Mouse (Mus musculus): ENCODE data around the gene Gm14214.

The Gm14214 gene

DNA sequence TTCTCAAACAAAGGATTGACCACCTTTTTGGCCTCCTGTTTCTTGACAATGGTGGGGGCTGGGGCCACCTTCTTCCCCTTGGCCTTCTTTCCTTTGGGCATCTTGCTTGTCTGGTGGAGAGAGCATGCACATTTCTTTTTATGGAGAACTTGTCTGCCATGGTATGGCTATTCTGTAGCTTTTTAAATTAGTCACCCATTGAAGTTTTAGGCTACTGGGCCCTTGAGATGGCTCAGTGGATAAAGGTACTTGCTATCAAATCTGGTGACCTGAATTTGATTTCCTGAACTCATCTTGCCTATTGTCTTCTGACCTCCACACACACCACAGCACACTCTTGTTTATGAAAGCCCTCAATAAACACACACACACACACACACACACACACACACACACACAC, at the start of gene Gm14214:
Gm14214 (minus strand) TSS at position 101 of the 400 bp plus-strand sequence.
- no peak for DNase-seq (ENCODE audit: low read depth, low spot score)

DNA sequence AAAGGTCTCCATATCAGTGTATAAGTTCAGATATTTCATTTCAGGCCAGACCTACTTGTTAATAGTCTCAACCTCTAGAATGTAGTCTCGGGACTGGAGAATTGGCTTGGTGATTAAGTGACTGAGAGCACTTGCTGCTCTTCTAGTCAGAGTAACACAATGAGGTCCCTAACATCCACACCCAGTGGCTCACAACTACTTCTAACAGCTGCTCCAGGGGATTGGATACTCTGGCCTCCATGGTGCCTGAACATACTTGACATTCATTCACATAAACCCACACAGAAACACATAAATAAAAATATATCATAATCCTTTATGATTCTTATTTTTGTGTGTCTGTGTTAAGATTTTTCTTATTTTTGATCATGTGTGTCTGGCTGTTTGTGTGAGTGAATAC, 48.8 kb upstream of the Gm14214 start:
- no peak for DNase-seq (ENCODE audit: low read depth, low spot score)

DNA sequence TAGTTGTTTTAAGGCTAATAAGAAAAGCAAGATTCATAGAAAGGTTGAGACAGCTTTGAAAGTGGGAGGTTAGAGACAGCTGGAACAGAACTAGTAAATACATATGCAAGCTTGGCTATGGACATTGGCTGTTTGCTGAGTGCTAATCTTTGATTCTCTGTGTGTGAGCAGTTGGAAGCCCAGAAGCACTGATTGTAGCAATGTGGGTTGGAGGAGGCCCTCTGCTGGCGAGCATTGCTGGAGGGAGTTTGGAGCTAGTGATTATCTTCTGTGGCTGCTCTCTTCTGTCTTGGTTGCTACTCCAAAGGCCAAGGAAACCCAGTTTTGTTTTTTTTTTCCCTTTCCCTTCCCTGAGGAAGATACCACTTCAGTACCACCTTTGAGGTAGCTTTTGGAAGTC, 48.0 kb upstream of the Gm14214 start:
- peak; percentile 35 for DNase-seq (ENCODE audit: low read depth, low spot score)

DNA sequence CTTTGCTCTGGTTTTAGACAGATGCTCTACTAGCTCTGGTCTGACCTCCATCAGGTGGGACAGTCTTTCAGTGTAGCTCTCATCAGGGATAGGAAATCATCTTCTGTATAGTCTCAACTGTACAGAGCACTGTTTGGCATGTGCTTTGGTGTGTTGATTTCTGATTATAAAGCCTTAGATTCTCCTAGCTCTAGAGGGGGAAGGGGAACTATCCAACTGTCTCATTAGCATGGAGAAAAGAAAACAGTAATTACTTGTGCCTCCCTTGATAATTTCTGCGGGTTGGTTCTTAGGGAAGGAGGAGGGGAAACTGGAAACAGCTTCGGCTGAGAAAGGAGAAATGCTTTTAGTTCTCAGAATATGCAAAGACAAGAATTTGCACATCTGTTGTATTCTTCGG, 47.3 kb upstream of the Gm14214 start:
- no peak for DNase-seq (ENCODE audit: low read depth, low spot score)

DNA sequence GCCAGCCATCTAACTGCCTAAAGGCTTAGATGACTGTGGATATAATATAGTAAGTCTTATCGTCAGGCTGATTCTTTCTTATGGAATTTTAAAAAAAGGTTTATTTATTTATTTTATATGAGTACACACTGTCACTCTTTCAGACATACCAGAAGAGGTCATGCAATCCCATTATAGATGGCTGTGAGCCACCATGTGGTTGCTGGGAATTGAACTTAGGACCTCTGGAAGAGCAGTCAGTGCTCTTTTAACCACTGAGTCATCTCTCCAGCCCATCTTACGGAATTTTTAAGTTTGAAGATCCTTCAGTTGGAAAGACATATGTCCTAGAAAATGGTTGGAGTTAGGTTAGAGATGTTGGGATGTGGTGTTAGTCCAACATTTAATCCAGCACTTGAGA, 43.6 kb upstream of the Gm14214 start:
- no peak for DNase-seq (ENCODE audit: low read depth, low spot score)

DNA sequence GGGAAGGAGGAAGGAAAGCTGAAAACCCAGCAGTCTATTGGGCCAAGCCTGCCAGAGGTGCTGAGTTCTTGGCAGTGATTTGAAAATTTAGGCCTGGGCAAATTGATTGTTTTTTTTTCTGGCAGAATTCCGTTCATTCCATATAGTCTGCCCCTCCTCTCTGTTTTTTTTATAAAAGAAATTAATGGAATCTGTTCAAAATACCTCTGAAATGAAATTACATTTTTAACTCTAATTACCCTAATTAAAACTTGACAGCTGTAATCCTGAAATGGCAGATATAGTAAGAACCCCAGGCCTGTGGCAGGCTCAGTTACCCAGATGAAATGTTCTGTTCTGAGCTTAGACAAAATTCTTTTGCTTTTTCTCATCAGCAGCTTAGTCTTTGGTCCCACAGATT, 41.0 kb upstream of the Gm14214 start:
- DNase-seq (ENCODE audit: low read depth, low spot score) = no peak

DNA sequence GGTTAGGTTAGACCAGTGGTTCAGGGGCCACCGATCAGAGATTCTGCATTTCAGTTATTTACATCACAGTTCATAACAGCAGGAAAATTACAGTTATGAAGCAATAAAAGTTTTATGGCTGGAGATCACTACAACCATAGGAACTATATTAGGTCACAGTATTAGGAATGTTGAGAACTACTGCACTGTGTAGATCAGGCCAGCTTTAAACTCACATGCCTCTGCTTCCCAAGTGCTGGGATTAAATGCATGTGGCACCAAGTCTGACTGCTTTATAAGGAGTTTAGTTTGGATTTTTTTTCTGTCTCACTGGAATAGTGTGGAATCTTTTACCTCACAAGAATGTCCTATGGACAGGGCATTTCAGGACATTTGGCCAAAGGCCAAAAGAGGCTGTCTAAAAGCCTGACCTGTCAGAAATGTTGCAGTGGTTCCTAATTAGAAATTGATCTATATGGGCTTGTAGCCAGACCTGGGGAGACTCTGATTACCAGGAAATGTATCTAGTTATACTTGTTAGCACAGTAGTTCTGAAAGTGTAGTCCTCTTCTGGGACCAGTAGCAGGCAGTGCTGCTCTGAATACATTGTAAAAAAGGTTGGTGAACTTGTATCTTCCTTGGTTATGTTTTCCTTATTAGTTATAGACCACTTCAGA, 39.4 kb upstream of the Gm14214 start:
- DNase-seq (ENCODE audit: low read depth, low spot score) = no peak

DNA sequence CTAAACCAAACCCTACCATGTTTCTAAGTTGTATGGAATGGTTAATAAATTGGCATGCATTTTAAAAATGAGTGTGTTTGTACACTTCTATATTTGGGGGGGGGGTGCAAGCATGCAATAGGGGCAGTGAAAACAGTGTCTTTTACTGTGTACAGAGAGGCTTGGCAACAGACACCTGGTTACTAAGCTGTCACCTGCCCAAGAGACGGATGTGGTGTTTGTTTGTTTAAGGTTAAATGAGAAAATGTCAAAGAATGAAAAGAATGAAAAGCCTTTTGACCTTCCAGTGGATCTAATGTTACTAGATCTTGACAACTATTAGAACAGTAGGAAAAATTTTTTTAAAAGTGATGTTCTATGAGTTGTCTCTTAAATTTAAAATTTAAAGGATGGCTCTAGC, 37.9 kb upstream of the Gm14214 start:
- DNase-seq (ENCODE audit: low read depth, low spot score) = no peak

DNA sequence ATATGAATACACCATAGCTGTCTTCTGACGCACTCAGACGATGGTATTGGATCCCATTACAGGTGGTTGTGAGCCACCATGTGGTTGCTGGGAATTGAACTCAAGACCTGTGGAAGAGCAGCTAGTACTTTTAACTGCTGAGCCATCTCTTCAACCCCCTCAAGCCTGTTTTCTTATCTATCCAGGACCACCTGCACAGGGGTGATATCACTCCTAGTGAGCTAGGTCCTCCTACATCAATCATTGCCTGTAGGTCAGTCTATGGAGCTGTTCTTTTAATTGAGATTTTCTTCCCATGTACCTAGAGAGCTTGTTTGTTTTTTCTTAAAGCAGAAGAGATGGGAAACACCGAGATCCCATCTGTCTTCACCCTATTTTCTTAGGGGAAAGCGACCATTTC, 34.0 kb upstream of the Gm14214 start:
- DNase-seq (ENCODE audit: low read depth, low spot score) = no peak

DNA sequence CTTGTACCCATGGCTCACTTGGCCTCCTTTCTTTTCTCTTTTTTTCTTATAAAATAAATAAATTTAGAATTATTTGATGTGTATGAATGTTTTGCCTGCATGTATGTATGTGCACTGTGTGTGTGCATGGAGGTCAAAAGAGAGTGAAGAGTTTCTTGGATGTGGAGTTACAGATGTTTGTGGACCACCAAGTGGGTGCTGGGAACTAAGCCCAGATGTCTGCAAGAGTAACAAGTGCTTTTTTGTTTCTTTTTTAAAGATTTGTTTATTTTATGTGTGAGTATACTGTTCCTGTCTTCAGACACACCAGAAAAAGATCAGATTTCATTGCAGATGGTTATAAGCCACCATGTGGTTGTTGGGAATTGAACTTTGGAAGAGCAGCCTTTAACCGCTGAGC, 33.5 kb upstream of the Gm14214 start:
- DNase-seq (ENCODE audit: low read depth, low spot score) = no peak

DNA sequence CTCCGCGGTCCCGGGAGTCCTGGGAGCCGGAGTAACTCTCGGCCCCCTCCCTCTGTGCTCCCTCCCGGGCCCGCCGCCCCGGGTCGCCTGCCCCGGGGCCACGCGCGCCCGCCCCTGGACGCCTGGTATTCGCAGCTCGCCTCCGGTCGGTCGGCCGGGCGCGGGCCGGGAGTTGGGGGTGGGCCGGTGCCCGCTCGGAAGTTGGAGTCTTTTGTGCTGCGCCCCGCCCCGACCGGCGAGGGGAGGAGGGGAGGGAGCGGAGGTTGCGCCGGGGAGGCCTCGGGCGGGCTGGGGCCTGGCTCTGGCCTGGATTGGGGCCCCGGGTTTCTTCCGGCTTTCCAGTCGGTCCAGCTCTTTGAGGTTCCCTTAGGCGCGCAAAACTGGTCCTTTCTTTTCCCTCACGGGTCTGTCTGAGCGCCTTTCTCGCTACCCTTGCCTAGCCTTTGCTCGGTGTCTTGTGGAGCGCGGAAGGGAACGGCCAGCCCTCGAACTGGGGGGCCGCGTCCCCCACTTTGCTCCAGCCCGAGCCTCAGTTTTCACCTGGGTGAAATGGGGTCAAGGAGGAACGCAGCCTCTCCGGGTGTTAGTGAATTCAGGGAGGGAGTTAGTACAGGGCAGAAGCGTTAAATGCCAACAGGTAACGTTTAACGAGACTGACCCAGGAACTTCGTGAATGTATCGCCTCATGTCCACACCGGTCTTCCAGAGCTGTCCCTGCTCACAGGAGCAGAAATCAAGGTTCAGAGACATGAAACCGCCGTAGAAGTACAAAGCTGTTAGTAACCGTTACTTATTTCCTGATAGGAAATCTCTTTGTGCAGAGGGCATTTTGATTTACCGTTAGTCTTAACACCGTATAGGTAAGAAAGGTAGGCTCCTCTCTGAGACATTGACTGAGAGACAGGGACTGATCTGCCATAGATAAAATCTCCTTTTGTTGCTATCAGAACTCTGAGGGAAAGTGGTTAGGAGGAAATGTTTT, 22.1 kb upstream of the Gm14214 start:
- DNase-seq (ENCODE audit: low read depth, low spot score) = peak; percentile 74

DNA sequence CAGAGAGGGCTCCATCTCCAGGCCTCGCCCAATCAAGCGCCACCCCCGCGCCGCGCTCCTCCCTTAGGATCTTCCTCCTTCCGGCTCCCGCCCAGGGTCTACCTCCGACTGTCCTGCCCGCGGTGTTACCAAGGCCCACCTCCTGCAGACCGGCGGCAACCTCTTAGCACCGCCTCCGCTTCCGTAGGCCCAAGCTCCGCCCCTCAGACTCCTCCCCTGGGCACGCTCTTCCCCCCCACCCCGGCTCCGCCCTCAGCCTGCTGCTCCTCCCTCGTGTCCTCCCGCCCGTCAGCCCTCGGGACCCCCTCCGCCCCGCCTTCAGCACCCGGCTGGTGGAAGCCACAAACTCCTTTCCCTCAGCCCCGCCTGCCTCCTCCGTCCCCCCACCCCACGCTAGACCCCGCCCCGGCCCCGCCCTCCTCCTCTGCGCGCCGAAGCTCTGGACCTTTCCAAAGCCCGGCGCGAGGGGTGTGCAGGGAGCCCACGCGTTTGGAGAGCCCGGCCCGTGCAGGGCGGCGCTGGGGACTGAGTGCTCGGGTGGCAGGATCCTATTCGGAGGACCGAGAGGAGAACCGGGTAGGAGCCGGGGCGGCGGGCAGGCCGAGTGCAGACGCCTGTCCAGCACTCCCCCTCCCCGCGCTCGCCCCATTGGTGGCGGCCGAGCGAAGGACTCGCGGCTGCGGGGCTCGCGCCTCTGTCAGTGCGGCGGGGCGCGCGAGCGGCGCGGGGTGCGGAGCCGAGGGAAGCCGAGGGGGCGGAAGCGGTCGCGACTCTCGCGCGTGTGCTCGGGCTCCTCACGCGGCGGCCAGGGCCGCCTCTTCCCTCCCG, 21.0 kb upstream of the Gm14214 start, which contains the start of the genes Raly and a:
Raly (plus strand) TSS at position 441 of the 828 bp plus-strand sequence.
a (plus strand) TSS at position 747 of the 828 bp plus-strand sequence.
- peak; percentile 99 for DNase-seq (ENCODE audit: low read depth, low spot score)

DNA sequence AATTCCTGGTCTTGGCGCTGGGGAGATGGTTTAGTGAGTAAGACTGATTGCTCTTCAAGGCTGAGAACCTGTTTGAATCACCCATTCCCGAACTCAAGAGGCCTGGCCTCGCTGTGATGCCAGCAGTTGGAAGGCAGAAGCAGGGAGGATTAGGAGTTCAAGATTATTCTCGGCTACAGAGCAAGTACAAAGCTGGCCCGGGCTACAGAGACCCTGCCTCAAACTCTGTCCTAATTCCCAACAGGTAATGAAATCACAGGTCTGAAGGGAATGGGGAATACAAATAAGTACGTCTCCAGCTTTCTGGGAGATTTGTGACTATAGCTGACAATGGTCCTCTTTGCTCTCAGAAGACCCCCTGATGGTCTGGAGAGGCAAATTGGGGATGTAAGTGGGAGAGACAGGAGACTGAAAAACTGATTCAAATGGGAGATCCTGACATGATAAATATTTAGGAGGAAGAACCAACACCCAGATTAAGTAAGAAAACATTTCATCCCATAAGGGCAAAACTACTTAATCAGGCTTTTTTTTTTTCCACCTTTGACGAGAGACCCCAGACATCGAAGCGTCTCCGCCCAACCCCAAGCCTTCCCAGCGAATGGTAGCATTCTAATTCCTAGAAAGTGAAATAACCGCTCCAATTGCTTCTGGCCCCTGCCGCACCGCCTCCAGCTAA, 20.3 kb upstream of the Gm14214 start:
- no peak for DNase-seq (ENCODE audit: low read depth, low spot score)

DNA sequence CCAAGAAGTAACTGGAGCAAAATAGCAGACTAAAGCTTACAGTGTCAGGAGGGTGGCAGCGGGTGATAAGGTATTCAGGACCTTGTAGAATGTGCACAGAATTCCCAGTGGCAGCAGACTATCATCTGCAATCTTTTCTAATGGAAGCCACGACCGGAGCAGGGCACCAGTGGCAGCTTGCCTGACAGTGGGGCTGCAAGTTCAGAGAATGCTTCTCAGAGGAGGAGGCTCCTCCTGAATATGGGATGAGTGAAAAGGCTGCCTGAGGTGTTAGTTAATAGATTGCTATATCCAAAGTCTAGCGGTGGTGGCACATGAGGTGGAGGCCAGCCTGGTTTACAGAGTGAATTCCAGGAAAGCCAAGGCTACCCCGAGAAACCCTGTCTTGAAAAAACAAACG, 19.6 kb upstream of the Gm14214 start:
- no peak for DNase-seq (ENCODE audit: low read depth, low spot score)

DNA sequence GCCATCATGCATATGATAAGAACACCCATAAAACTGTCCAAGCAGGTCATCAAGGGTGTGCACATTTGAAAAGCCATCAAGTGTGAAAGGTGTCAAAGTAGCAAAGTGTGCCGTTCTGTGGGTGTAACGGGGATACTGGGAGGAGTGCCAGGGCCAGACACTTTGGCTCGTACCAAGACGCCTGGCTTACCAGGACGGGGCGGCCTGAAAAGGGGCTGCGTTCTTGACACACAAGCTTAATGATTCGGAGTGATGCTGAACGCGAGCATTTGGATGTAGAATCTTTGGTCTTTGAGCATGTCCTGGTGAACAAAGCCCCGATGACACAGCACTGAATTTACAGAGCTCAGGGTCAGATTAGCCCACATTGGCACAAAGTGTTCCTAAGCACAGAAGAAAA, 16.9 kb upstream of the Gm14214 start:
- DNase-seq (ENCODE audit: low read depth, low spot score) = no peak

DNA sequence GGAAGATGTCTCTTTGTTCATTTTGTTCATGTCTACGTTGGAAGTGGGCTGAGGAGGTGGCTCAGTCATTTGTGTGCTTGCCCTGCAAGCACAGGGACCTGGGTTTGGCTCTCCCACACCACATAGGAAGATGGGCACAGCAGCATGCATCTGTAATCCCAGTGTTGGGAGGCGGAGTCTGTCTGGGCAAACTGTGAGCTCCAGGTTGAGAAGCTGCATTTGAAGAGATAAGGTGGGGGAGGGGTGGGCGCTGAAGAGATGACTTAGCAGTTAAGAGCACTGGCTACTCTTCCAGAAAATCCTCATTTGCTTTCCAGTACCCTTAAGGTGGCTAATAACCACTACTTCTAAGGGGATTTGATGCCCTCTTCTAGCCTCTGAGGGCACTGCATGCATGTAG, 16.4 kb upstream of the Gm14214 start:
- DNase-seq (ENCODE audit: low read depth, low spot score) = no peak

DNA sequence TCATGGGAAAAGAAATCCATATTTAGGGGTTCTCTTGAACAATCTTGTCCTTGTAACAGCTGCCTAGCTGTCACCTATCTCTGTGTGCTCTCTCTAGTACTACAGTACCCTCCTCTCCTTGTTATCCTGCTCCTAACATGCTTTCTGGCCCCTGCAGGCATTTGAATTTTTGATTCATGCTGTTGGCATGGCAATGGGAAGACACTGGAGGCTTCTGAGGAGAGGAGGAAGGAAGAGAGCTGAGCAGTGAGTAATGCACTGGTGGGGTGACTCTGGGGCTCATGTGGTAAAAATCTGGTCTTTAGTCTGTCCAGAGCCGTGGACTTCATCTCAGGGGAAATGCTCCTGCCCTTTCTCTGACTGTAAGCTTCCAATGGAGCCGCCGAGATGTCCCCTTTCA, 15.5 kb upstream of the Gm14214 start:
- DNase-seq (ENCODE audit: low read depth, low spot score) = no peak

DNA sequence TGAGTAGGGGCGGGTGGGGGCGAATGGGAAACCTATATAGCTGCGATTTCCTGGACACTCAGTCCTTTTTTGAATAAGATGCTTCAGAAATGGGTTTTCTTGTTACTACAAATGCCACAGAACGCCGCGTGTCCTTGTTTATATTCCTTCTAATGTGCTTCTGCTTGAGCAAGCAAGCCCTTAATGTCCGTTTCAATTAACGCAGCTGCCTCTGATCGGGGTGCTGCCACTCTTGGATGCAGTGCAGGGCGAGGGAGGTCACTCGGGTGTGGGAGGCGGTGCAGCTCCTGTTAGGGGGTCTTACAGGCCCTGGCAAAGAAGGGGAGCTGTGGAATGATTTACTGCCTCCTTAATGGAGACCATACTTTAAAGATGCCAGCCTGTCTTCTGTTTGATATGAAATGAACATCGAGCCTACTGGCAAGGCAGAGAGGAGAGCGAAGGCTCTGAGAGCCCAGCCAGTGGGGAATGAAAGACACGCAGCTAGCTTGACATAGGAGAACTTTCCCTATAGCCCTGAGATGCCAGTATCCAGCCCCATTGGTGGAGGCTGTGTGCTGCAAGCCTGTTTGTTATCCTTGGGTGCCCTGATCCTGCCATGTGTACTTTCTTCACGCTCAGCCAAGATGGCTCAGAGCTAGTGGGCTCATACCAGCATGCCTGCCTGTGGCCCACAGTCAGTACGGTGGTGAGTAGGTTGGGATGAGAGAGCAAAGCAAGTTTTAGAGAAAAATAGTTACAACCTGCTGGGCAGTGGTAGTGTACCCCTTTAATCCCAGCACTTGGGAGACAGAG, 13.2 kb upstream of the Gm14214 start:
- no peak for DNase-seq (ENCODE audit: low read depth, low spot score)

DNA sequence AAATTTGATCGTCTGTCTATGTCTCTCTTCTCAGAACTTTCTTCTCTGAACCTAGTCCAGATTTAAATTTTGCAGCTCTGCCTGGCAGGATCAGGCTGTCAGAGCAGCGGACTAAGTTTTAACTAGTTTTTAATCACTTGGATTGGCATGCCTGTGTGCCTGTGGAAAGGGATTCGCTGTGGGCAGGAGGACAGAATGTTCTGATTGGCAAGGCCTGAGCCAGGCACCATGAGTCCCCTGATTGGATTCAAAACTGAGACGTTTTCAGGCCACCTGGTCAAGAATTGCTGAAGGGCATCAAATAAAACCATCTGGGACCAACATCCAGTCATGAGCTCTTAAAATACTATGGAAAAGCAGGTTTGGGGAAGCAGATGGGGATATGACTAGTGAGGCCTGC, 12.5 kb upstream of the Gm14214 start:
- DNase-seq (ENCODE audit: low read depth, low spot score) = no peak

DNA sequence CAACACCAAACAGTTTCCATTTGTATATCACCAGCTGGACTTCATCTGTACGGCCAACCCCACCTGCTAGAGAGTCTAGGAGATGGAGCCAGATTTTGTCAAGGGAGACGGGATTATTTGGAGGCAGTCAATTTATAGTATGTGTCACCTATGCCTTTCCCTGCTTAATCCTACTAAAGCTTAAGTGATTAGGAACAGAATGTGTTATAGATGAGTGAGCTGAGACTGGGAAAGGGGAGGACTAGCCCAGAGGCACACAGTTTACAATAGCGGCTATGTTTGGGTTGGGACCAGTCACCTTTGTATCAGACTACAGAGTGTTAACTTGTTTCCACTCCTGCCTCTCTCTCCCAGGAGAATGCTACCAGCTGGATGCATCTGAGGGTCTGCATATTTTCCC, 9.8 kb upstream of the Gm14214 start:
- no peak for DNase-seq (ENCODE audit: low read depth, low spot score)

DNA sequence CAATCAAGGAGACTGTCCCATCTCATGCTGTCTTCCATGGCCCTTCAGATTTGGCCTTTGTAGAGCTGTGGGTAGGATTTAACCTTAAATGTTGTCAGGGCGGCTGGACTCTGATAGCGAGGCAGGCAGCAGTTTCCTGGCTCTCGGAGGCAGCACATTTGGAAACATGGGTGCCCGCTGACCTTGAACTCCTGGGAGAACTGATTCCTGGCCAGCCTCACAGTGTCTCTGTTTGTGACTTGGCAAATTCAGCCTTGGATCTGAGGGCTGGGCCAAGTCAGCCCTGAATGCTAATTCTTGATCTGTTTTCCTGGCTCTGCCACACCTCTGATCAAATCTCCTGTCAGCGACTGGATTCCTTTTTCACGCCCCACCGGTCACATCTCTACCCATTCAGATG, 6.7 kb upstream of the Gm14214 start:
- no peak for DNase-seq (ENCODE audit: low read depth, low spot score)

All from A20 (cell line).